Mouse (Mus musculus): Measurements from ENCODE around the gene Pgd. TPM values are rescaled to one million over a fixed set of nuclear protein-coding genes. Genes with fewer than 3 reads are reported as not detected.

Gene Pgd
- total RNA-seq, 1 experiment from 2014 or later: 171 TPM

Other genes starting within 250 kb of the Pgd start
- 17.6 and 24.8 TPM in 2 replicates for gene Pex14, start 66.9 kb downstream of the Pgd start, total RNA-seq (2017)
- 19.2 and 24.7 TPM in 2 replicates for gene Dffa, start 62.6 kb downstream of the Pgd start, total RNA-seq (2017)
- gene Cort, start 40.0 kb downstream of the Pgd start, total RNA-seq (2017): not detected in 2 replicates
- 3.8 and 7.1 TPM in 2 replicates for gene Cenps, start 29.1 kb downstream of the Pgd start, total RNA-seq (2017)
- 46.5 and 51.4 TPM in 2 replicates for gene Kif1b, start 140.9 kb upstream of the Pgd start, total RNA-seq (2017)

Data from neutrophil, adult 5-6 weeks (primary cell).